Mouse (Mus musculus): Measurements from ENCODE around the gene Cpsf6. TPM values are rescaled to one million over a fixed set of nuclear protein-coding genes. Genes with fewer than 3 reads are reported as not detected.

The Cpsf6 gene
- polyA plus RNA-seq, 1 experiment from 2014 or later, result 301 TPM

DNA sequence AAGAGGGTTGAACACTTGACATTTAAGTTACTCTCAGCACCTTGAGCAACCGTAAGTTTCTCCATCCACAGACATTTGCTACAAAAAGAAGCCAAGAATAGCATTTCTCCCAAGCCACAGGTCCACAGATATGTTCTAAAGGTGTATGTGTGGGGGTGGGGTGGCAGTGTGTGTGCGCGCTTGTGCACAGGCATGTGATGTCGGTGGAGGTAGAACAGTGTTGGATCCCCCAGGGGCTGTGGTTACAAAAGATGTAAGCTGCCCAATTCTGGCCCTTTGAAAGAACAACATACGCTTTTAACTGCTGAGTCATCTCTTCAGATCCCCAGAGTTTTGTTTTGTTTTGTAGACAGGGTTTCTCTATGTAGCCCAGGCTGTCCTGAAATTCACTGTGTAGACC, 57.2 kb downstream of the Cpsf6 start:
- 95% methylated on average over 5 of the region's 5 CpGs for WGBS
- Histone ChIP-seq H3K4me3 (replicated peaks) (no peak overlapping the region), H3K4me2 (no peak overlapping the region), H3K27me3 (no peaks in the 10 kb centered on the region), H3K9ac (no peak overlapping the region), H3K27ac (no peak overlapping the region), H3K36me3 (replicated peaks) (no peaks in the 10 kb centered on the region), H3K9me3 (no peaks in the 10 kb centered on the region), H3K4me1 (no peaks in the 10 kb centered on the region; the same call in 1 of the 2 replicates)
- no peak for ATAC-seq (ENCODE audit: low FRiP score)

DNA sequence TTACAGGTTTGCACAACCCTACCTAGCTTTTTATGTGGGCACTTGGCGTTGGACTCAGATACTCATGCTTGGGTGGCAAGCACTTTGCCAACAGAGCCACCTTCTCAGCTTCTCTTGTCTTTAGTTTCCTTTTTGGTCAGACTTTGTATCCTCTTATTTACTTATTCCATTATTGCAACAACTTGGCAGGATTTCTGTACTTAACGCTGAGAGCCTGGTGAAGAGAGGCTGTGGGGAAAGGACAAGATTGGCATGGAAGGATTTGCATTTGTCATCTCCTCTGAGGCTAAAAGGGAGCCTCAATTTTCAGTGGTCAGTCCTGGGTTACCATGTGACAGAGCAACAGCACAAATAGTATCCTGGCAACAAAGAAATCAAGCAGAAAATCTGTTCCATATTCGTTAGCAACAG, 59.2 kb downstream of the Cpsf6 start:
- WGBS, result 71% methylated on average over 3 of the region's 3 CpGs
- no peak overlapping the region for H3K27ac ChIP-seq
- no peak overlapping the region for H3K4me2 ChIP-seq
- H3K9me3 ChIP-seq, result no peaks in the 10 kb centered on the region
- no peak overlapping the region for H3K4me3 ChIP-seq (replicated peaks)
- no peaks in the 10 kb centered on the region; the same call in 1 of the 2 replicates for H3K4me1 ChIP-seq
- H3K9ac ChIP-seq, result no peak overlapping the region
- no peak for ATAC-seq (ENCODE audit: low FRiP score)
- no peaks in the 10 kb centered on the region for H3K27me3 ChIP-seq
- no peaks in the 10 kb centered on the region for H3K36me3 ChIP-seq (replicated peaks)

DNA sequence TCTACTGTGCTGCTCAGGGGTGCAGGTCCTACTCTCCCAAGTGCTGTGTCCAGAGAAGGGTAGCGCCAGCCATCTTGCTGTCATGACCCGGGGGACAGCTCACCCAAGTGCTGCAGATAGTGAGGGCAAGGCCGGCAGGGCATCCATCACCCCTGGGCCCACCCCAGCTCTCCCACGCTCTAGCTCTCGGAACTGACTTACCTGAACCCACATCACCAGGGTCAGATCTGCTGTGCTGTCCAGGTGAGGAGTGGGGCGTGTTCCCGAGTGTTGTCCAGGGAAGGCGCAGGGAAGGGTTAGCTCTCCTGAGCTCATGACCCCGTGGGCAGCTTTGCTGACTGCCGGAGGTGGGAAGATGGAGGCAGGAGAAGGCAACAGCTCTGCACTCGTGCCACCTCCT, 63.4 kb downstream of the Cpsf6 start:
- no peaks in the 10 kb centered on the region for H3K36me3 ChIP-seq (replicated peaks)
- H3K9me3 ChIP-seq, result no peaks in the 10 kb centered on the region
- H3K27ac ChIP-seq, result no peak overlapping the region
- H3K4me3 ChIP-seq (replicated peaks), result no peak overlapping the region
- ATAC-seq (ENCODE audit: low FRiP score), result no peak
- H3K4me1 ChIP-seq, result no peaks in the 10 kb centered on the region; the same call in 1 of the 2 replicates
- 95% methylated on average over 11 of the region's 11 CpGs for WGBS
- no peaks in the 10 kb centered on the region for H3K27me3 ChIP-seq
- no peak overlapping the region for H3K9ac ChIP-seq
- no peak overlapping the region for H3K4me2 ChIP-seq

DNA sequence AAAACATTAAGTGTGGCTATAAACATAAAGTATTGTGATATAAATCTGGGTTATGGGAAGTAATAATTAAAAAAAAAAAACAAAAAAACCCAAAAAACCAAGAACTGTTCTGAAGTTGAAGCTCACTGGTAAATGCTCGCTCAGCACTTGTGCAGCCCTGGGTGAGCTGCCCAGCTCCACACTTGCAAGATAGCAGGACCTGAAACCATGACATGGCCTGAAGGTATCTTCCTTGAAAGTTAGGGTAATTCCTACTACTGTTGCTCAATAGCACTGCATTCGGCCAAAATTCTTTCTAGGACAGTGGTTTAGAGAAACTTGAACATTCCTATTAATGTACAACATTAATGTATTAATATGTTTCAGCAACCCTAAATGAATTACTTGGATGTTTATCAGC, 66.7 kb downstream of the Cpsf6 start:
- Histone ChIP-seq H3K36me3 (replicated peaks) (no peaks in the 10 kb centered on the region), H3K9me3 (no peaks in the 10 kb centered on the region), H3K9ac (no peak overlapping the region), H3K4me2 (no peak overlapping the region), H3K4me1 (no peaks in the 10 kb centered on the region), H3K27ac (no peak overlapping the region), H3K27me3 (no peaks in the 10 kb centered on the region), H3K4me3 (replicated peaks) (no peak overlapping the region)
- WGBS, result 88% methylated on average over 2 of the region's 2 CpGs
- no peak for ATAC-seq (ENCODE audit: low FRiP score)

DNA sequence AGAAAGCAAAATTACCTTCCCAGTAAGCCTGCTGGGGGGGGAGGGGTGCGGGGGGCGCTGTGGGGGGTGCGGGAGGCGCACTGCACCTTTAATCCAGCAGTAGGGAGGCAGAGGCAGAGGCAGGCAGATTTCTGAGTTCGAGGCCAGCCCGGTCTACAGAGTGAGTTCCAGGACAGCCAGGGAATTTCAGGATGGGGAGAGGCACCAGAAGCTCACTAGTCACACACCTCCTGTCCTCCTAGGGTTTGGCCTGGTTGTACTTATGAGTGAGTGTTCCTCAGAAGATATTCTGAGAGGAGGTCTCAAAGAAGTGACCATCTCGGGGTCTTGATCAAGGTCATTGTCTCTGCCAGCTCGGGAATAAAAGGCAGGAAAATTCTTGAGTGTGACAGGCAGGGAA, 67.6 kb downstream of the Cpsf6 start:
- Histone ChIP-seq H3K4me3 (replicated peaks) (no peak overlapping the region), H3K36me3 (replicated peaks) (no peaks in the 10 kb centered on the region), H3K9ac (no peak overlapping the region), H3K27ac (no peak overlapping the region), H3K4me1 (no peaks in the 10 kb centered on the region), H3K4me2 (no peak overlapping the region), H3K27me3 (no peaks in the 10 kb centered on the region), H3K9me3 (no peaks in the 10 kb centered on the region)
- 87% methylated on average over 8 of the region's 8 CpGs for WGBS
- no peak for ATAC-seq (ENCODE audit: low FRiP score)

DNA sequence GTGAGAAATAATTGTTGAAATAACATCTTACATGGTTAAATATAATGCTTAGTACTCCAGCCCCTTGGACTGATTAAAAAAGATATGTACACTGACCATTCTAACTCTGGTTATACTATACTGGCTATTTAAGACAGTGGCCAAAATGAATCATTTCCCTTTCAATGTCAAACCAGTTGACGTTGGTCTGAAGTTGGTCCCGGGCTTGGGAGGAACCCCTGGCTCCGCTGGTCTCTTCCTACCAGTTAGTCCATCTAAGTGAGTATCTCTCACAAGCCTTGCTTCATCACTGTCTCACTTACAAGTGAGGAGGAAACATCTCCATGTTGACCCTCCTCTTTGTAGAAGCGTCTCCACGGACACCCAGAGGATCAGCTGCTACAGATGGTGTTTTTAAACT, 75.4 kb downstream of the Cpsf6 start:
- Histone ChIP-seq H3K27ac (no peak overlapping the region), H3K4me1 (no peaks in the 10 kb centered on the region), H3K4me3 (replicated peaks) (no peak overlapping the region), H3K36me3 (replicated peaks) (no peaks in the 10 kb centered on the region), H3K9ac (no peak overlapping the region), H3K4me2 (no peak overlapping the region), H3K27me3 (no peaks in the 10 kb centered on the region), H3K9me3 (no peaks in the 10 kb centered on the region)
- no peak for ATAC-seq (ENCODE audit: low FRiP score)
- WGBS, result 90% methylated on average over 5 of the region's 5 CpGs

DNA sequence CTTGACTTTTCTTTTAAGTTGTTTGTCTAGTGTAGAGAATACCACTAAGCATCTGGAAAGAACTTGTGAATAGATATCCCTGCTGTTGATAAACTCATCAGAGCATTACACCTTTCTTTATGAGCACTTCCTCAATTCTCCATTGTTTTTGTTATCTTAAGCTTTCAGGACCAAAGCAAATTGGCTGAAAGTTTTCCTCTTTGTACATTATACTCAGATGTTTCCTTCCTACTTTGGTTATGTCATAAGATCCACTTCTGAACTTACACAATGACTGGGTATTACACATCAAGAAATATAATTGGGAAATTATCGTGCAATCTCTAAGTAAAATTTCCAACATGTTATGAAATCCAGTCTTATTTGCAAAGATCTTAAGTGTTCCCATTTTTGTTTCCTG, 78.1 kb downstream of the Cpsf6 start:
- no peaks in the 10 kb centered on the region for H3K4me1 ChIP-seq
- ATAC-seq (ENCODE audit: low FRiP score), result no peak
- H3K27ac ChIP-seq, result no peak overlapping the region
- H3K9me3 ChIP-seq, result no peaks in the 10 kb centered on the region
- no peak overlapping the region for H3K9ac ChIP-seq
- WGBS, result 93% methylated on average over 1 of the region's 1 CpGs
- no peaks in the 10 kb centered on the region for H3K27me3 ChIP-seq
- no peak overlapping the region for H3K4me2 ChIP-seq
- H3K4me3 ChIP-seq (replicated peaks), result no peak overlapping the region
- H3K36me3 ChIP-seq (replicated peaks), result no peaks in the 10 kb centered on the region

DNA sequence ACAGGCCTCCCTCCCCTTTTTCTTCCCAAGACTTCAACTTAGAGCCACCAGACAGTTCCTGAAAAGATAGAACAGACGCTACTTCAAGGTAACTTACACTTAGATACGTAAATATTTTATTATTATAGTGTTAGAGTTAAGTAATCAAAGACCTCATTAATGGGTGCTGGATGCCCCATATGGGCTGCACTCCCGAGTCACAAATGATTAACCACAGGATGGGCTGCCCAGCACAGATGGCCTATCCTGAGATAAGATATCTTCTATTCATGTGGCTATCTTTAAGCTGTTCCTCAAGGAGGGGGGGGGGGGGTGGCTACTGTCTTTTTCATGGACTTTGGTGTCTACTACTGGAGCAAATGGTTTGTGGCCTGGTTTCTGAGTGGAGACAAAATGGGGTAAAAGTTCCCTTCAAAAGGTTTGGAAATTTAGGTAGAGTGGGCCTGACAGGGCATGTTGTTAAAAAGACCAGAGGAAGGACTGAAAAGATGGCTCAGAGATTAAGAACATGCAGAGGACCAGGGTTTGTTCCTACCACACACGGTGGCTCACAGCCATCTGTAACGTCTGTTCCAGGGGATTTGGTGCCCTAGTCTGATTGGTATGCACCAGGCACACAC, 79.8 kb downstream of the Cpsf6 start:
- 89% methylated on average over 5 of the region's 5 CpGs for WGBS
- ATAC-seq (ENCODE audit: low FRiP score), result no peak
- Histone ChIP-seq H3K9ac (no peak overlapping the region), H3K4me3 (replicated peaks) (no peak overlapping the region), H3K9me3 (no peaks in the 10 kb centered on the region), H3K27me3 (no peaks in the 10 kb centered on the region), H3K27ac (no peak overlapping the region), H3K4me1 (no peaks in the 10 kb centered on the region), H3K4me2 (no peak overlapping the region), H3K36me3 (replicated peaks) (no peaks in the 10 kb centered on the region)

DNA sequence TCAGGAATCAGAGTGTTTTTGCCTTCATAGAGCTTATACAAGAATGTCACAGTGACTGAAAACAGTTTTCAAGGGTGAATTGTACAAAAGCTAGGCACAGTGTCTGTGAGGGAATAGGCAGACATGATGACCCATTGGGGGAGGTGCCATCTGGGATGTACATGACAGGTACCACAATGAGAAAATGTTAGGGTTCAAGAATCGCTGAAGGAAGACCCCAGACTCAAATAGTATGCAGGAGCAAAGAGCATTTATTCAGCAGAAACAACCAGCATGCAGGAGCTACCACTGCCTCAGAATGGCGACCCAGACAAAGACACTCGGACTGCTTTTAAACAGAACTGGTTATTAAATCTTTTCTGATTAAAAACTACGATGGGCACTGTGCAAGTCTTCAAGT, 80.7 kb downstream of the Cpsf6 start:
- Histone ChIP-seq H3K9ac (no peak overlapping the region), H3K4me1 (no peaks in the 10 kb centered on the region), H3K4me3 (replicated peaks) (no peak overlapping the region), H3K9me3 (no peaks in the 10 kb centered on the region), H3K4me2 (no peak overlapping the region), H3K36me3 (replicated peaks) (no peaks in the 10 kb centered on the region), H3K27ac (no peak overlapping the region), H3K27me3 (no peaks in the 10 kb centered on the region)
- no peak for ATAC-seq (ENCODE audit: low FRiP score)
- WGBS, result 89% methylated on average over 4 of the region's 4 CpGs

DNA sequence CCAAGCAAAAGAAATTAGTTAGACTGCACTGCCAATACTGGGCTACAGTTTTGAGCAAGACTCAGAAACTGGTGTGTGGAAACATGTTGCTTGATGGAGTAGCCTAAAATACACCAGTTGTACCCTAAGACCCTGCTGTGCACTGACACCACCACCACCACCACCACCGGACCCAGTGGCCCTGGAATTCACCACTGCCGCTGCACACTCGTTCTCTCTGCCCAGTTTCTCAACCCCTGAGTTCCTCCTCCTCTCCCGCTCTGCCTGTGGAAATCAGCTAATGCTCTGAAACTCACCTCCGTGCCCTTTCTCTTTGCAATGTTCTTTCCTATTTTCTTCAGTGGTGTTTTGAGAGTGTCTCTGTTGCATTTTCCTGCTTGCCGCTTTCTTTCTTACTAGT, 81.5 kb downstream of the Cpsf6 start:
- Histone ChIP-seq H3K4me3 (replicated peaks) (no peak overlapping the region), H3K4me1 (no peaks in the 10 kb centered on the region), H3K27me3 (no peaks in the 10 kb centered on the region), H3K9ac (no peak overlapping the region), H3K36me3 (replicated peaks) (no peaks in the 10 kb centered on the region), H3K27ac (no peak overlapping the region), H3K9me3 (no peaks in the 10 kb centered on the region), H3K4me2 (no peak overlapping the region)
- WGBS, result 84% methylated on average over 6 of the region's 6 CpGs
- no peak for ATAC-seq (ENCODE audit: low FRiP score)

Other genes starting within 250 kb of the Cpsf6 start
- 23.6 and 25.6 TPM in 2 replicates for gene Frs2, start 231.5 kb downstream of the Cpsf6 start, polyA plus RNA-seq (2016; fragmentation: Nextera tagmentation; extraction: Ambion mirVana)
- 140 and 144 TPM in 2 replicates for gene Yeats4, start 155.5 kb downstream of the Cpsf6 start, polyA plus RNA-seq (2016; fragmentation: Nextera tagmentation; extraction: Ambion mirVana)
- gene 9530003J23Rik, start 141.3 kb downstream of the Cpsf6 start, polyA plus RNA-seq (2016; fragmentation: Nextera tagmentation; extraction: Ambion mirVana), result not detected in 2 replicates
- gene Lyz2, start 97.7 kb downstream of the Cpsf6 start, polyA plus RNA-seq (2016; fragmentation: Nextera tagmentation; extraction: Ambion mirVana), result 7.7 and 9.1 TPM in 2 replicates
- not detected in 2 replicates for gene Lyz1, start 87.1 kb downstream of the Cpsf6 start, polyA plus RNA-seq (2016; fragmentation: Nextera tagmentation; extraction: Ambion mirVana)
- gene Cpm, start 249.5 kb upstream of the Cpsf6 start, polyA plus RNA-seq (2016; fragmentation: Nextera tagmentation; extraction: Ambion mirVana), result 5.2 and 6.5 TPM in 2 replicates